Mouse (Mus musculus) cortical plate, adult 2 months (tissue): Measurements from ENCODE around the gene B3gnt9. TPM values are rescaled to one million over a fixed set of nuclear protein-coding genes. Genes with fewer than 3 reads are reported as not detected.

Experiments
- H3K27ac ChIP-seq: fragments of 200-500 bp; 2 replicates; pipeline ENCODE4 v1.5.1; 2012; ENCODE audit warnings: low read length, control low read depth, inconsistent platforms; ENCODE audit not compliant: insufficient read depth
- H3K4me1 ChIP-seq: fragments of 200-500 bp; 2 replicates; pipeline ENCODE4 v1.6.1; 2011; ENCODE audit warnings: low read length; ENCODE audit not compliant: control insufficient read depth, insufficient read depth
- H3K4me3 ChIP-seq: fragments of 200-500 bp; 2 replicates; pipeline ENCODE4 v1.5.1; 2011; ENCODE audit warnings: mild to moderate bottlenecking, low read length, control low read depth; ENCODE audit not compliant: insufficient read depth
- CTCF ChIP-seq: fragments of 200-500 bp; IDR thresholded peaks from 2 replicates; pipeline ENCODE4 v1.5.1; 2011; ENCODE audit warnings: mild to moderate bottlenecking, control low read depth, low read length; ENCODE audit not compliant: insufficient read depth; ENCODE audit errors: extremely low read depth
- POLR2A ChIP-seq: fragments of 200-500 bp; IDR thresholded peaks from 2 replicates; pipeline ENCODE4 v1.6.1; 2011; ENCODE audit warnings: mild to moderate bottlenecking, low read length, control low read depth; ENCODE audit not compliant: insufficient read depth; ENCODE audit errors: extremely low read depth
- polyA plus RNA-seq: library from polyadenylated mRNA; depleted of rRNA; stranded (reverse); fragments of >200 nt; gene quantifications from 2 replicates; pipeline ENCODE4 v1.2.3, GENCODE M21; 2012; rRNA removed

B3gnt9 gene
- polyA plus RNA-seq, 1 experiment = 5.5 TPM

DNA sequence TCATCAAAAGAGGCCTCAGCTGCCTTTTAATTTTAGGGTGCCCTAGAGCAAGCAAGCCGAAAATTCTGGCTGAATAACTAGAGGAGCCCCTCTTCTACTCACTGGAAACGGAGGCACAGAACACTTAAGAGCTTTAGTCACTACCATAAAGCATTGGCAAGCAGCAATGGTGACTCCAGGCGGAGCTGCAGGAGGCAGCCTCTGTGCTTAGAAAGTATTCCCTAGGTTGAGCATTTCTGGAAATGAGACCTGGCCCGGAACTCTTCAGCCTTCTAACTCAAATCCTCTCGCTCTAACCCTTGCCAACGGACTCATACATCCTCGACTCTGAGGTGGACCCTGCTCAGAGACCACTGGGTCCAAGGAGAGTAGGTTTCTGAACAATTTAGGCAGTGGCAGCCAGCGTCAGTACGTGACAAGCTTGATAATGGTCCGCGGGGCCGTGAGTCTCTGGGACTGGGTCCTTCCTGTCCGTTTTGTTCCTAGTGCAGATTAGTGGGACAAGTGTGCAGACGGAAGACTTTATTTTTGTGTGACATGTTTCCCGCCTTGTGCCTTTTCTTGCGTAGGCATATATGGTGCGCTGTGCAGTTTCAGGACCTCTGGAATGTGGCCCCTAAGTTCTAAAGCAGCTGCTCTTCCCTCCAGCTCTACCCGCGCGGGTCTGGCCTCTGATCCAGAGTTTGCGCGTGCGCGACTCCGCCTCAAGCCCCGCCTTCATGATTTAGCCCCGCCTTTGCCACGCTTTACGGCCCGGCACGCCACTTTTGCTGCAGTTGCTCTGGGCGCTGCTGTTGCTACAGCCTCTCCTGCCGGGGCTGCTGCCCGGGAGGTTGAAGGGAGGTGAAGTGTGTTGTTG, 30.3 kb downstream of the B3gnt9 start, which contains the start of gene D230025D16Rik:
Gene D230025D16Rik, plus strand, starts transcription at position 733 of the 859 bp plus-strand sequence.
- TF ChIP-seq CTCF = no peak
- TF ChIP-seq POLR2A = peak; percentile 97; the same call in 1 of the 2 replicates
- 0 out of 2 replicates have a peak within 1 kb of the TSS, but pooled peaks have one; percentile 7 for H3K27ac ChIP-seq
- H3K4me1 ChIP-seq = peaks cover 2% of the 10 kb centered on the region; the same call in 1 of the 2 replicates
- H3K4me3 ChIP-seq = peak within 1 kb of the TSS; percentile 44

DNA sequence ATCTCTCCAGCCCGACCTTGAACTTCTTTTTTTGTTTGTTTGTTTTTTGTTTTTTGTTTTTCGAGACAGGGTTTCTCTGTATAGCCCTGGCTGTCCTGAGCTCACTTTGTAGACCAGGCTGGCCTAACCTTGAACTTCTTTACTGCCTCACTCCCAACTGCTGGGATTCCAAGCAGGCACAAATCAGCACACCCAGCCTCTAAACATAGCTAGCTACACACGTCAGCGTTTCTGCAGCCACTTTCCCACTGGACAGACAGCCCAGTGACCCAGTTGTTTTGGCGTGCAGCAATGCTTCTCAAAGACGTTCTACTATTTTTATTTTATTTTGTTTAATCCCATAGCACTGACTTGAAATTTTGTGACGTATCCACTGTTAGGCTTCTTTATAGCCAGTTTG, 31.1 kb downstream of the B3gnt9 start:
- Histone ChIP-seq H3K4me3 (no peak overlapping the region), H3K4me1 (peaks cover 2% of the 10 kb centered on the region; the same call in 1 of the 2 replicates), H3K27ac (no peak overlapping the region)
- TF ChIP-seq POLR2A = no peak

DNA sequence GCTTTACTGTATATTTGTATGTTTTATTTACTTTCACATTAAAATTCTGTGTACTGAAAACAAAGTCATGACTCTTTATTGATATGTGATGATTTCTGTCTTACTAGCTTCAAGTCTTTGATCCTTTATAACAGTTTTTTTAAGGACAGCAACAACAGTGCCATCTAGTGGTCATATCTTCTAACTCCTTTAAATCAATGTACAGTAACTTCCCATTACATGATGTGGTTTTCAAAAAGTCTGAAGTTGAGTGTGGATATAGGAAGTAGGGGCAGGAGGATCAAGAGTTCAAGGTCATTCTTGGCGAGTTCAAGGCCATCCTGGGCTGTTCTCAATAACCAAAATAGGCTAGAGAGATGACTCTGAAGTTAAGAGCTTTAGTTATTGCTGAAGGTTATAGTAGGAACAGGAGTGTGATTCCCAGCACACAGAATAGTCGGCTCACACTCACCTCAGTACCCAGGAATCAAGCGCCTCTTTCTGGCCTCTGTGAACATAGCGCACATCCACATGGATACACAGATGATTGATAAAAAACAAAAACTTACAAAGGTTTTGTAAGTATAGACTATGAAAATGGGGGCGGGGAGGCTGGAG, 36.9 kb downstream of the B3gnt9 start:
- H3K4me1 ChIP-seq = no peaks in the 10 kb centered on the region; the same call in 1 of the 2 replicates
- TF ChIP-seq CTCF (peak; percentile 25; the same call in 1 of the 2 replicates), POLR2A (no peak)
- H3K27ac ChIP-seq = no peak overlapping the region
- no peak overlapping the region for H3K4me3 ChIP-seq

DNA sequence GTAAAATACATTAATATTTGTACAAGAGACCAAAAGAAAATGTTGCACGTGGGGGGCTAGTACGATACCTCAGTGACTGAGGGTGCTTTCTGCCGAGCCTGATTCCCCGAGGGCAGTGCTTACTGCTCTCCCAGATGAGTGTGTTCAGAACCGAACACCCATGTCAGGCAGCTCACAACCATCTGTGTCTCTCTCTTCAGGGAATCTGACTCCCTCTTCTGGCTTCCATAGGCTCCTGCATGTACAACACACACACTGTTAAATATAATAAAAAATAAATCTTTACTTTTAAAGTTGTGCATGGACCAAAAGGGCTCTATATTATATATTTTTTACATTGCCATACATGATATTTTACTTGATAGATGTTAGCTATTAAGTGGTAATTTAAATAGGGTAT, 40.8 kb downstream of the B3gnt9 start:
- Histone ChIP-seq H3K4me3 (no peak overlapping the region), H3K27ac (no peak overlapping the region), H3K4me1 (no peaks in the 10 kb centered on the region; the same call in 1 of the 2 replicates)
- TF ChIP-seq POLR2A (no peak), CTCF (no peak)

DNA sequence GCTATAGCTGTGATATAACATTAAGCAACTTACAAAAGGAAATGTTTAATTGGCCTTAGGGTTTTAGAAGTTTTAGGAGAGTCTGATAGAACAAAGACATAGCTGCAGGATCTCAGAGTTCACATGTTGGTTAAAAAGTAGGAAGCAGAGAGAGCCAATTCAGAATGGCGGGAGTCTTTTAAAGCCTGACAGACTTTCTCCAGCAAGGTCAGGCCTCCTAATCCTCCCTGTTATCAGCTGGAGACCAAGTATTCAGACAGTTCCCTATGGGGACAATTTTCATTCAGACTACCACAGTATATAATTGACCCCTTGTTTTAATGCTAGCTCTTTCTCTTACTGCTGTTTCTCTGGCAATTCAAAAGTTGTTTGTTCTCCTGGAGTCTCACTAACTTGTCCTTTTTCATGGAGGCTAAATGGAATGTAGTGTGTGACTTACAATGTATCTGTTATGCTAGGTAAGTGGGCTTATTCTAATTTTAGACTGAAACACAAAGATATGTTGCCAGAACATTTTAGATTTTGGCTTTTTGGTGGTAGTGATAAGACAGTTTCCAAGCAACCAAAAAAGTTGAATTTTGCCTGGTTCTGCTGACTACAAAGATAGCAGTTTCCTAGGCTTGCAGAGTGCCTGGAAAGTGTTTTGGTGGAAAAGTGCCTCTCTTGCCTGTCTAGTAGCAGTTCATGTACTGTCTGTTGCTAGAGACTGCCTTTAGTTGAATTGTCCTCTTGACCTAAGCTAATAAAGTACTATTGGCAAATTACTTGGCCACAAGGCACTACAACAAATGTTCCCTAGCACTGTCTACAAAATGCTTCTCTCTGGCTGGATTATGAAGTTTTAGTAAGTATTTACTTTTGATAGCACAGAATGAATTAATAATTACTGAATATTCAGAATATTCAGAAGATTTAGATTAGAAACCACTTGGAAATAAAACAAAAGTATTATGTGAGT, 45.5 kb downstream of the B3gnt9 start:
- Histone ChIP-seq H3K27ac (no peak overlapping the region), H3K4me3 (no peak overlapping the region), H3K4me1 (peaks cover 2% of the 10 kb centered on the region; the same call in 1 of the 2 replicates)
- no peak for TF ChIP-seq CTCF
- no peak for TF ChIP-seq POLR2A

DNA sequence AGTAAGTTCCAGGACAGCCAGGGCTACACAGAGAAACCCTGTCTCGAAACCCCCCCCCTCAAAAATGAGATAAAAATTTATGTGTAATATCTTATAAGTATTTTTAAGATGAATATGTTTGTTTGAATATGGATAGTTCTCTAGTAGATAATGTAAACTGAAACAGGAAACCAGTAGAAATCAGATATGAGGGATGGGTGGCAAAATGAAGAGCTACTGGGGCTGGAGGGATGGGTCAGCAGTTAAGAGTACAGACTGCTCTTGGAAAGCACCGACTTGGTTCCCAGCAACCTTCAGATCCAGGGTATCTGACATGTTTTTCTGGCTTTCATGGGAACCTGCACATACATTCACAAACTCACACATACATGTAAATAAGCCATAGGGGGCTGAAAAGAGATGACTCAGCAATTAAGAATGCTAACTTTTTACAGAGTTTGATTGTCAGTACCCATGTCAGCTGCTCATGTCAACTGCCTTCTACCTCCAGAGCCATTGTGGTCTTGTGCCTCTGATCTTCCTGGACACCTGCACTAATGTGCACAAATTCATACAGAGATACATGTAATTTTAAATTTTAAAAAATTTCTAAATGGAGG, 47.2 kb downstream of the B3gnt9 start:
- Histone ChIP-seq H3K27ac (no peak overlapping the region), H3K4me3 (no peak overlapping the region), H3K4me1 (peaks cover 2% of the 10 kb centered on the region; the same call in 1 of the 2 replicates)
- TF ChIP-seq POLR2A (no peak), CTCF (no peak)

DNA sequence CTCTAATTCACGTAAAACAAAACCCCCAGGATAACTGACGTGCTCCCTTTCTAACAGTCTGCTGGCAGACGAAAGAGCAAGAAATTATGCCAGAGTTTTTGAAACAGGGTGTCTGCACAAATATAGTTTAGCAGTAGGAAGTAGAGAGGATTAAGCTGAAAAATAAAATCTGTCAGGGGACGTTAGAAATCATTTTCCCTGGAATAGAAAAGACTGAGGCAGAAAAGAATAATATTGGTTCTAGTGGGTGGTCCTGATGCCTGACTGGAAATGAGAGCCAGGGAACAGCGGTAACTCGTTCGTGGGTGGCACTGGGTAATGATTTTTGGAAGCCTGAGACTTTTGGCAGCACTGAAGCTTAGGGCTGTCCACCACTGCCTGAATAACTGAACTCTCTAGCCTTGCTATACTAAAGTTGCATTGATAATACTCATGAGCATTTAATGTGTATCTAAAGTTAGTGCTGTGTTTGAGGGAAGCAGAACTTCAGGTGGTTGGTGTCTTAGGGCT, 48.1 kb downstream of the B3gnt9 start:
- Histone ChIP-seq H3K4me1 (peaks cover 2% of the 10 kb centered on the region; the same call in 1 of the 2 replicates), H3K4me3 (no peak overlapping the region), H3K27ac (no peak overlapping the region)
- TF ChIP-seq POLR2A = no peak
- TF ChIP-seq CTCF = no peak

DNA sequence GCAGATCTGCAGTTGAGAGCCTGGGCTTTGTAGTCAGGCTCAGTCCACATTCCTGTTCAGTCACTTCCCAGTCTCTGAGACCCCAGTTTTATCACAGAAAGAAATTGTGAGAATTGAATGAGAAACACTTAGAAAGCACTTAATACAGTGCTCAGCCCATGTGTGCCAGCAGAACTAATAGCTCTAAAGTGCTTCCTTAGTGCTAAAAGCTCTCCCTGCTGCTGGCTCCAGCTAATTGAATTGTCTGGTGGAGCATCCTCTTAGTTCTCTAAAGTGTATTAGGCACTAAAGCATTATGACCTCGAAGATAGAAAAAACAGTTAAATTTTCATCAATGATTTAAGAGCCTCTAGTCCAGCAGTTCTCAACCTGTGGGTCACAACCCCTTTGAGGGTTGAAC, 49.2 kb downstream of the B3gnt9 start:
- Histone ChIP-seq H3K4me3 (no peak overlapping the region), H3K27ac (no peak overlapping the region)
- no peak for TF ChIP-seq CTCF
- no peak for TF ChIP-seq POLR2A

More for the DNA sequence above, 49.2 kb downstream of the B3gnt9 start:
- H3K4me1 ChIP-seq = peaks cover 2% of the 10 kb centered on the region; the same call in 1 of the 2 replicates

Other genes with a start within 250 kb of the B3gnt9 start
- not detected in 2 replicates for gene Ces3a, start 206.6 kb downstream of the B3gnt9 start, polyA plus RNA-seq
- not detected in 2 replicates for gene Ces3b, start 171.4 kb downstream of the B3gnt9 start, polyA plus RNA-seq
- not detected in 2 replicates for gene Ces4a, start 123.4 kb downstream of the B3gnt9 start, polyA plus RNA-seq
- gene Cbfb, start 84.5 kb downstream of the B3gnt9 start, polyA plus RNA-seq = 17.7 and 18.5 TPM in 2 replicates
- gene D230025D16Rik, start 30.0 kb downstream of the B3gnt9 start, polyA plus RNA-seq = 39.4 and 39.5 TPM in 2 replicates
- 7.6 and 8.3 TPM in 2 replicates for gene Tradd, start 9.5 kb upstream of the B3gnt9 start, polyA plus RNA-seq
- gene Fbxl8, start 9.5 kb upstream of the B3gnt9 start, polyA plus RNA-seq = 2.0 and 2.2 TPM in 2 replicates
- gene Hsf4, start 14.6 kb upstream of the B3gnt9 start, polyA plus RNA-seq = 25.1 and 29.2 TPM in 2 replicates
- 14.3 and 15.5 TPM in 2 replicates for gene Nol3, start 21.0 kb upstream of the B3gnt9 start, polyA plus RNA-seq
- gene 4931428F04Rik, start 34.7 kb upstream of the B3gnt9 start, polyA plus RNA-seq = 24.3 and 26.3 TPM in 2 replicates
- gene Exoc3l, start 40.9 kb upstream of the B3gnt9 start, polyA plus RNA-seq = 1.4 and 1.9 TPM in 2 replicates
- gene E2f4, start 42.5 kb upstream of the B3gnt9 start, polyA plus RNA-seq = 63.4 and 65.6 TPM in 2 replicates
- gene Elmo3, start 50.4 kb upstream of the B3gnt9 start, polyA plus RNA-seq = 2.4 and 2.9 TPM in 2 replicates
- 3.7 and 4.3 TPM in 2 replicates for gene Lrrc29, start 71.1 kb upstream of the B3gnt9 start, polyA plus RNA-seq
- gene Tmem208, start 71.2 kb upstream of the B3gnt9 start, polyA plus RNA-seq = 71.5 and 78.1 TPM in 2 replicates
- 3.4 and 3.5 TPM in 2 replicates for gene Fhod1, start 92.8 kb upstream of the B3gnt9 start, polyA plus RNA-seq
- 33.7 and 33.8 TPM in 2 replicates for gene Slc9a5, start 93.7 kb upstream of the B3gnt9 start, polyA plus RNA-seq
- gene Plekhg4, start 118.1 kb upstream of the B3gnt9 start, polyA plus RNA-seq = 3.0 and 3.2 TPM in 2 replicates
- gene Kctd19, start 158.3 kb upstream of the B3gnt9 start, polyA plus RNA-seq = not detected in 2 replicates
- 0.64 and 0.94 TPM in 2 replicates for gene Lrrc36, start 158.4 kb upstream of the B3gnt9 start, polyA plus RNA-seq
- 77.9 and 93.2 TPM in 2 replicates for gene Tppp3, start 216.4 kb upstream of the B3gnt9 start, polyA plus RNA-seq
- gene Zdhhc1, start 241.7 kb upstream of the B3gnt9 start, polyA plus RNA-seq = 63.6 and 66.2 TPM in 2 replicates